Mouse (Mus musculus) neural tube, embryonic 11.5 days (tissue): ENCODE measurements around the gene Prkar1b. TPM values are rescaled to one million over a fixed set of nuclear protein-coding genes. Genes with fewer than 3 reads are reported as not detected.

Experiments used
- ATAC-seq: fragments of 200-750 bp; cut with Nextera tagmentation; 2 replicates; pipeline ENCODE4 v1.8.0; 2017; ENCODE audit warnings: moderate number of reproducible peaks, mild to moderate bottlenecking, moderate TSS enrichment, moderate library complexity; ENCODE audit not compliant: insufficient read depth, low FRiP score, low TSS enrichment
- DNase-seq: peaks from one replicate; pipeline ENCODE4 v3.0.0-alpha.2; 2015; ENCODE audit warnings: low spot score
- H3K27ac ChIP-seq: fragments of 300-500 bp; sonication (generic); 2 replicates; pipeline ENCODE4 v1.5.1; 2014; ENCODE audit warnings: low read depth, mild to moderate bottlenecking, low read length
- H3K27me3 ChIP-seq: fragments of 300-500 bp; sonication (generic); 2 replicates; pipeline ENCODE4 v1.6.1; 2014; ENCODE audit warnings: mild to moderate bottlenecking, low read length, mixed read lengths; ENCODE audit not compliant: control insufficient read depth, insufficient read depth
- H3K36me3 ChIP-seq: fragments of 300-500 bp; sonication (generic); 2 replicates; pipeline ENCODE4 v1.6.1; 2014; ENCODE audit warnings: mild to moderate bottlenecking, low read length, moderate library complexity, mixed read lengths; ENCODE audit not compliant: control insufficient read depth, insufficient read depth
- H3K4me1 ChIP-seq: fragments of 300-500 bp; sonication (generic); 2 replicates; pipeline ENCODE4 v1.6.1; 2014; ENCODE audit warnings: low read length, mixed read lengths; ENCODE audit not compliant: control insufficient read depth, insufficient read depth
- H3K4me2 ChIP-seq: fragments of 300-500 bp; sonication (generic); 2 replicates; pipeline ENCODE4 v1.6.1; 2014; ENCODE audit warnings: low read depth, mild to moderate bottlenecking, moderate library complexity
- H3K4me3 ChIP-seq: fragments of 300-500 bp; sonication (generic); 2 replicates; pipeline ENCODE4 v1.5.1; 2014; ENCODE audit warnings: low read depth, low read length
- H3K9ac ChIP-seq: fragments of 300-500 bp; sonication (generic); 2 replicates; pipeline ENCODE4 v1.6.1; 2014; ENCODE audit warnings: mild to moderate bottlenecking, low read length
- H3K9me3 ChIP-seq: fragments of 300-500 bp; sonication (generic); 2 replicates; pipeline ENCODE4 v1.6.1; 2016; ENCODE audit warnings: low read length; ENCODE audit not compliant: control insufficient read depth
- WGBS: fragments of 180-500 bp; shearing (Covaris S2); extraction: QIAGEN DNeasy Blood & Tissue Kit; methylation state at CpG from one replicate; pipeline ENCODE4 v1.1.7; 2014; 5-methylcytosine and 5-hydroxymethylcytosine counted together
- polyA plus RNA-seq: library from polyadenylated mRNA; unstranded; fragments of >200 nt; fragmentation: Nextera tagmentation; extraction: Ambion mirVana; gene quantifications from 2 replicates; pipeline ENCODE4 v1.2.1, GENCODE M21; 2014

Gene Prkar1b
- polyA plus RNA-seq, 1 experiment from 2014 or later = 39.4 TPM

GRCm38 (mm10) chr5:139024351-139025105 is 125.3 kb downstream of the Prkar1b start:
- no peak overlapping the region for H3K4me3 ChIP-seq
- H3K4me1 ChIP-seq = peaks cover 8% of the 10 kb centered on the region; the same call in 1 of the 2 replicates
- H3K36me3 ChIP-seq = no peaks in the 10 kb centered on the region
- H3K4me2 ChIP-seq = no peak overlapping the region
- no peaks in the 10 kb centered on the region for H3K27me3 ChIP-seq
- ATAC-seq (no peak), DNase-seq (no peak)
- no peak overlapping the region for H3K27ac ChIP-seq
- H3K9ac ChIP-seq = no peak overlapping the region
- H3K9me3 ChIP-seq = no peaks in the 10 kb centered on the region
- 69% methylated on average over 12 of the region's 12 CpGs for WGBS

- Histone ChIP-seq H3K4me2 (no peak overlapping the region), H3K9me3 (no peaks in the 10 kb centered on the region), H3K27ac (no peak overlapping the region), H3K4me1 (no peaks in the 10 kb centered on the region), H3K9ac (no peak overlapping the region), H3K4me3 (no peak overlapping the region), H3K36me3 (no peaks in the 10 kb centered on the region), H3K27me3 (no peaks in the 10 kb centered on the region)
- DNase-seq (no peak), ATAC-seq (no peak)
- WGBS = 72% methylated on average over 6 of the region's 6 CpGs
These were observed 129.2 kb downstream of the Prkar1b start for GRCm38 (mm10) chr5:139020595-139020994.

- no peak overlapping the region for H3K4me3 ChIP-seq
- ATAC-seq (no peak), DNase-seq (no peak)
- no peak overlapping the region for H3K9ac ChIP-seq
- no peaks in the 10 kb centered on the region for H3K27me3 ChIP-seq
- H3K4me2 ChIP-seq = no peak overlapping the region
- H3K4me1 ChIP-seq = no peaks in the 10 kb centered on the region
- H3K27ac ChIP-seq = no peak overlapping the region
- WGBS = 87% methylated on average over 15 of the region's 15 CpGs
- H3K9me3 ChIP-seq = no peaks in the 10 kb centered on the region
- H3K36me3 ChIP-seq = no peaks in the 10 kb centered on the region
These were observed 132.3 kb downstream of the Prkar1b start for GRCm38 (mm10) chr5:139017371-139018124.

- Histone ChIP-seq H3K4me3 (no peak overlapping the region), H3K9ac (no peak overlapping the region), H3K4me2 (no peak overlapping the region), H3K27me3 (no peaks in the 10 kb centered on the region), H3K36me3 (no peaks in the 10 kb centered on the region), H3K9me3 (no peaks in the 10 kb centered on the region), H3K27ac (no peak overlapping the region), H3K4me1 (no peaks in the 10 kb centered on the region)
- no peak for DNase-seq
- ATAC-seq = no peak
- 77% methylated on average over 3 of the region's 3 CpGs for WGBS
These were observed 134.7 kb downstream of the Prkar1b start for GRCm38 (mm10) chr5:139015097-139015496.

GRCm38 (mm10) chr5:139010649-139011048 is 139.2 kb downstream of the Prkar1b start:
- H3K4me2 ChIP-seq = no peak overlapping the region
- H3K9ac ChIP-seq = no peak overlapping the region
- DNase-seq (no peak), ATAC-seq (no peak)
- H3K4me1 ChIP-seq = no peaks in the 10 kb centered on the region
- no peaks in the 10 kb centered on the region for H3K9me3 ChIP-seq
- 74% methylated on average over 2 of the region's 2 CpGs for WGBS
- no peaks in the 10 kb centered on the region for H3K36me3 ChIP-seq
- H3K4me3 ChIP-seq = no peak overlapping the region
- H3K27me3 ChIP-seq = no peaks in the 10 kb centered on the region
- H3K27ac ChIP-seq = no peak overlapping the region

- DNase-seq (no peak), ATAC-seq (no peak)
- Histone ChIP-seq H3K4me1 (no peaks in the 10 kb centered on the region), H3K4me2 (no peak overlapping the region), H3K9me3 (no peaks in the 10 kb centered on the region), H3K27ac (no peak overlapping the region), H3K36me3 (no peaks in the 10 kb centered on the region), H3K4me3 (no peak overlapping the region), H3K27me3 (no peaks in the 10 kb centered on the region), H3K9ac (no peak overlapping the region)
- WGBS = 55% methylated on average over 4 of the region's 4 CpGs
These were observed 142.5 kb downstream of the Prkar1b start for GRCm38 (mm10) chr5:139007141-139007775.

- H3K4me3 ChIP-seq = no peak overlapping the region
- H3K4me1 ChIP-seq = no peaks in the 10 kb centered on the region
- H3K27me3 ChIP-seq = peaks cover under 1% of the 10 kb centered on the region
- no peak overlapping the region for H3K9ac ChIP-seq
- H3K4me2 ChIP-seq = no peak overlapping the region
- H3K9me3 ChIP-seq = no peaks in the 10 kb centered on the region
- no peaks in the 10 kb centered on the region for H3K36me3 ChIP-seq
- no peak for ATAC-seq
- DNase-seq = no peak
- no peak overlapping the region for H3K27ac ChIP-seq
- WGBS = 87% methylated on average over 6 of the region's 6 CpGs
These were observed 145.2 kb downstream of the Prkar1b start for GRCm38 (mm10) chr5:139004588-139004987.

- Histone ChIP-seq H3K27ac (no peak overlapping the region), H3K27me3 (peaks cover 43% of the 10 kb centered on the region), H3K4me2 (no peak overlapping the region), H3K9me3 (no peaks in the 10 kb centered on the region), H3K4me3 (no peak overlapping the region), H3K36me3 (no peaks in the 10 kb centered on the region), H3K4me1 (peaks cover 24% of the 10 kb centered on the region), H3K9ac (no peak overlapping the region)
- no peak for DNase-seq
- ATAC-seq = no peak
- 67% methylated on average over 7 of the region's 7 CpGs for WGBS
These were observed 150.1 kb downstream of the Prkar1b start for GRCm38 (mm10) chr5:138999716-139000115.
